Mouse (Mus musculus): ENCODE results near the gene 5031439G07Rik.
"Not testable (repeated sequence)": the region's sequence is repeated elsewhere in the genome, so short reads cannot be mapped to it uniquely, and the experiment has no call there.

The 5031439G07Rik gene

DNA sequence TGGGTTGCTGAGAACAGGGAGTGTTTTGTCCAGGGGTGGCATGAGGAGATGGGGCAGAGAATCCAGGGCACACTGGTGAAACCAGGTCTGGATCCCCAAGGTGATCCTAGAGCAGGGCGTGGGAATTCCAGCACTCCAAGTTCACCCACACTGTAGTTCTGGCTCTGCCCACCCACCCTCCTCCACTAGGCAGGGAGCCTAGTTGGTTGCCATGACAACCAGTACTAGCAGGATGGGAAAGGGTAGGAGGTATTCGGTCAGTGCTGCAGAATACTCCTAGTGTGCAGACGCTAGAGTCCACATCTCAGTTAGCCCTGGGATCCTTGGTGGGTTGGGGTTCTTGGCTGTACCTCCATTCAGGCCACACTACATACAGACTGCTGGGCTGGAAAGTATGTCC lies 30.5 kb downstream of the 5031439G07Rik start:
- peak in 1 of 2 experiments; percentile 76 for DNase-seq (ENCODE audit: low spot score in 2 of 2)

DNA sequence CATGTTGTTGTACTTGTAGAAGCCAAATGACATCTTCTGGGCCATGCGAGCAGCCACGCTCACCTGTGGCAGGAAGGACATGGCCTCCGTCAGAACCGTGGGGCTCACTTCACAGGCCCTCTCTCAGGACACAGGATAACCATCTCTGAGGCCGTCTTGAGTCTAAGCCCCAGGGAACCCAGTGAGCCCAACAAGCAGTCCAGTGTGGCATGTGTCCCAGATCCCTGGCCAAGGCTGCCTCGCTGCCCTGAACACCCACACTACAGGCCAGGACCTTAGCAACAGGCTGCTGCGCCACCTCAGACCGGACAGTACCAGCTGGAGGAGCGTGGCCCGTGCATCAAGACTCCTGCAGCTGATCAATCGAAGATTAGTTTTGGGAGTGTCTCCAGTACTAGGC lies 35.1 kb downstream of the 5031439G07Rik start:
- no peak for DNase-seq (ENCODE audit: low spot score in 2 of 2)

- DNase-seq (ENCODE audit: low spot score in 2 of 2): peak; percentile 68 to 75
These were observed 38.3 kb downstream of the 5031439G07Rik start for GRCm38 (mm10) chr15:84950053-84950452.

DNA sequence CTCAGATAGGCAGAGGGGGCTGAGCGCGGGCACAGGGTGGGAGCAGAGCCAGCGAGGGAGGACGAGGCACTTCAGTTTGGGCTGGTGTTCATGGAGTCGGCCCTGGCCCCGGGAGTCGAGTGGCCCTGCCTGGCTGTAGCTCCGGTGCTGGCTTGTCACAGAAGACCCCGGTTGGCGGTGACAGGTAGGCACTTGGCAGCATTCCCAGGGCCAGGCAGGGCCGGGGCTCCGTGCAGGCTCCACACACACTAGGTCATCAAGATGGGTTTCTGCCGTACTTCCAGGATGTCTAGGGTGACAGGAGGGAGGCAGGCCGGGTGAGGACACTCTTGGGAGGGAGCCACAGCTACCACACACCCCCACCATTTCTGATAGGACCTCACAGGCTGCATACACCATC lies 39.4 kb downstream of the 5031439G07Rik start:
- DNase-seq (ENCODE audit: low spot score in 2 of 2): no peak

GRCm38 (mm10) chr15:84944319-84944718 lies 44.0 kb downstream of the 5031439G07Rik start:
- no peak for DNase-seq (ENCODE audit: low spot score in 2 of 2)

DNA sequence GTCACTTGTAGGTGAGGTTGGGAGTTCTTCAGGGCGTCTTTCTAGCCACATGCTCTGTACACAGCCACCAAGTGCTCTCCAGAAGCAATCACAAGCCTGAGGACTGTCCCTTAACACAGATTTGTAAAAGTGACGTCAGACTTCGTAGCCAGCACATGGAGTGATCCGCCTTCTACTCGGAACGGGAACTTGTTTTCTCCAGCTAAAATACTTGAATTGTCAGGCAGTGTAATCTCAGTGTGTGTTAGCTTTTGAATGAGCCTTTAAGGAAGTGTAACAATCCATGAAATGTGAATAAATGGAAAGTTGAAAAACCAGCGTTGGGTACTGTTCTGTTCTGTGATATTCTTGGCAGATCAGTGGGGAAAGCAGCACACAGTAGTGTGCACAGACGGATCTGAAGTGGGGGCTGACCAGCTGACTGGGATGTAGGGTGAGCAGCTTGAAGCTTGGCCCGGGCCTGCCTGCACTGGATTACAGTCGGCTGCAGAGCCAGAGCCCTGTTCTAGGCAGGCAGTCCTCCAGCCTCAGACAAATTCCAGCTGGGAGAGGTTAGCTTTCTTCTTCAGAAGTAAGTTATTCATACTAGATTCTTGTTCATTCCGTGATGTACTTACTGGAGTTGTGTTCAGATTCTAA lies 45.6 kb downstream of the 5031439G07Rik start:
- DNase-seq (ENCODE audit: low spot score in 2 of 2): peak in 1 of 2 experiments; percentile 58

DNA sequence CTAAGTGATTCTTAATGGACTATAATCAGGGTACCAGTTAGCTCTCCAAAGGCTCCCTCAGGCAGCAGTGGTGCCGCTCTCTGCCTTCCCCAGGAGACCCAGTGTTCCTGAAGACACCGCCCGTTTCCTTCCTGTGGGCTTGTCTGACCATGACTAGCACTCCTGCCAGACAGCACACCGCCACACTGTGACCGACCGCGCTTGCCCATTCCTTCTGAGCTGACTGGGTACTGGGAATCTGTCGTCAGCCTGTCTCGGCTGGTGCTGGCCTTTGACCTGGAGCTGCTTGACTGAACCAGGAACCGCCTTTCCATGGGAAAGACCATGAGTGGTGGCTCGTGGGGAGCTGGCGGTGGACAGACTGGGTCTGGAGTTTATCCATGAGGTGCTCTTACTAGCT lies 48.2 kb downstream of the 5031439G07Rik start:
- DNase-seq (ENCODE audit: low spot score in 2 of 2): no peak

DNA sequence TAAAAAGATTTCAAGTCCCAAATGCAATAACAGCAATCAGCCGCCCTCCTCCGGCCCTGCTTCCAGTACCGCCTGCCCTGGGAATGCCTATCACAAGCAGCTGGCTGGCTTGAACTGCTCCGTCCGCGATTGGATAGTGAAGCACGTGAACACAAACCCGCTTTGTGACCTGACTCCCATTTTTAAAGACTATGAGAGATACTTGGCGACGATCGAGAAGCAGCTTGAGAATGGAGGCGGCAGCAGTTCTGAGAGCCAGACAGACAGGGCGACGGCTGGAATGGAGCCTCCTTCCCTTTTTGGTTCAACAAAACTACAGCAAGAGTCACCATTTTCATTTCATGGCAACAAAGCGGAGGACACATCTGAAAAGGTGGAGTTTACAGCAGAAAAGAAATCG lies 53.5 kb downstream of the 5031439G07Rik start:
- DNase-seq (ENCODE audit: low spot score in 2 of 2): peak in 1 of 2 experiments; percentile 68

DNA sequence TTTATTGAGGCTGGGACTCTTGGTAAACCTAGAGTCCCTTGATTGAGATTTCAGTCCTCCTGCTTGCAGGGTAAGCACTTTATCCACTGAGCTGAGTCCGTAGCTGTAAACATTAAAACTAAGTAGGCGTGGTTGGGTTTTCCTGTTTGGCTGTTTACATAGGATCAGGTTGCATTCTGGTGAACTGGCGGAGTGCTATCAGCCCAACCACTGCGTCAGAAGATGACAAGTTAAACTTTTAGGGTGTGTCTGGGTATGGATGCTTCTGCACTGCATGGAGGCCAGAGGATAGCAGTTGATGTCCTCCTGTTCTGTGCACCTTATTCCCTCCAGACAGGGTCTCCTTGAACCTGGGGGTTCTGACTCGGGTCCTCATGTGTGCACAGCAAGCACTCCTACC lies 56.0 kb downstream of the 5031439G07Rik start:
- no peak for DNase-seq (ENCODE audit: low spot score in 2 of 2)

DNA sequence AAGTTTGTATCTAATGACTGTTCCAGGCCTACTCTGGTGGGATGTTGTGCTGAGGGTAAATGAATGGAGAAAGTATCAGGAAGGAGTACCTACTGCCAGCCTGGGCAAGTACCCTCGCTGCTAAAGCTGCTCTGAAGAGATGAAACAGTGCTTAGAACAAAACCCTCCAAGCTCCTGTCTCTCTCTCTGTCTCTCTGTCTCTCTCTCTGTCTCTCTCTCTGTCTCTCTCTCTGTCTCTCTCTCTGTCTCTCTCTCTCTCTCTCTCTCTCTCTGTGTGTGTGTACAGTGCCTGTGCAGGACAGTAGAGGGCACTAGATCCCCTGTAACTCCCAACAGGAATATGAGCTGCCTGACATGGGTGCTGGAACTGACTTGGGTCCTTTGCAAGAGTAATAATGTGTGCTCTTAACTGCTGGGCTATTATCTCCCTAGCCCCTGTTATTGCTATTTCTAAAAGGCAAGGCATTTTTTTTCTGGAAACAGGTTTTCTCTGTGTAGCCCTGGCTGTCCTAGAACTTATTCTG lies 62.8 kb downstream of the 5031439G07Rik start:
- DNase-seq (ENCODE audit: low spot score in 2 of 2): no peak

- DNase-seq (ENCODE audit: low spot score in 2 of 2): no peak
These were observed 63.5 kb downstream of the 5031439G07Rik start for GRCm38 (mm10) chr15:84924781-84925315.

DNA sequence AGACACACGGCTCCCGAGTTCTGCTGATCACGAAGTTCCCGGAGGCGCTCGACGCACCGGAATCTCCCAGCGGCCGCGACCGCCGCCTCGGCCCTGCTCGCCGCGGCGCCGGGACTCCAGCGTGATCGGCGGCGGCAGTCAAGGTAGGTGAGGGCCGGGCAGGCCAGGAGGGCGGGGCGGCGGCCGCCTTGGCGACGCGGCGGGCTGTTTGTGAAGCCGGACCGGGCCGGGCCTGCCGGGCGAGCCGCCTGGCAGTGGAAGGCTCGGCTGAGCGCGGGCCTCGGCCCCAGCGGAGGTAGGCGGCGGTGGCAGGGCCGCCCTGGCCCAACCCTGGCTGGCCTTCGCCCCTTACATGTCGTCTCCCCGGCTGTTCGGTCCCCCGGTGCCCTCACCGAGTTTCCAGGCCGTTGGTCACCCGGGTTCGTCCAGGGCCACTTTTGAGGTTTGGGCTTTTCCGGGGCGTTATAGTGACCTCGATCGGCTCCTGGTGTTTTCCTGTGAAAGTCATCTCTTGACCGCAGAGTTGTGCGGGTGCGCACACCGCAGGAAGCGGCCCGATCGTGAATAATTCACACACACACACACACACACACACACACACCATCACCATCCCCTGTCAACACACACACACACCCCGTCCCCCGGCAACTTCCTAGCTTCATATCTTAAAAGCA lies 64.7 kb downstream of the 5031439G07Rik start:
- no peak for DNase-seq (ENCODE audit: low spot score in 2 of 2)

DNA sequence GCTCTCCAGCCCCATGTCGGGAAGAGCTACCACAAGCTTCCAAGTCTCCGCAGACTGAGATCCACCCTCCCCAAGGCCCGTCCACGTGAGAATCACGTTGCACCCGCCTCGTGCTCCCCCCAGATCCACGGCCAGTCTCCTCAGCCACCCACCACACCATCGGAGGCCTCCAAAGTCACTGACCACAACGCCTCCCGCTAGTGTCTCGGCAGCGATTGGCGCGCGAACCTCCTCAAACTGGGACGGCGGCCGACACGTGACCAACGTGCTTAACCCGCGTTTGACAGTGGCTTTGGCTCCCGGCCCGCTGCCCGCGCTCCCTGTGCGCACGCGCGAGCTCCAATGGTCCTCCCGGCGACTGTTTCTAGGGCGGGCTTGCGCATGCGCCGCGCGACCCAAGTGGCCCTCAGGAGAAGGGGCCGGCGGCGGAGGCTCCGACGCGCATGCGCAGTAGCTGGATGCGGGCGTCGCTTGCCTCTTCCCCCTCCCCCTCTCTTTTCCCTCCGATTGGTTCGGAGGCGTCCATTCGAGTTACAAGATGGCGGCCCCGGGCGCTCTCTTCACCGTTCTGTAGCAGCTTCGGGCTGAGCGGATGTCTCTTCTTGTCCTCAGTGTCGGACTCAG lies 65.4 kb downstream of the 5031439G07Rik start, which contains the start of gene Nup50:
TSS of gene Nup50 (plus strand) at position 528 of the 624 bp plus-strand sequence.
- DNase-seq (ENCODE audit: low spot score in 2 of 2): peak; percentile 97 to 100

DNA sequence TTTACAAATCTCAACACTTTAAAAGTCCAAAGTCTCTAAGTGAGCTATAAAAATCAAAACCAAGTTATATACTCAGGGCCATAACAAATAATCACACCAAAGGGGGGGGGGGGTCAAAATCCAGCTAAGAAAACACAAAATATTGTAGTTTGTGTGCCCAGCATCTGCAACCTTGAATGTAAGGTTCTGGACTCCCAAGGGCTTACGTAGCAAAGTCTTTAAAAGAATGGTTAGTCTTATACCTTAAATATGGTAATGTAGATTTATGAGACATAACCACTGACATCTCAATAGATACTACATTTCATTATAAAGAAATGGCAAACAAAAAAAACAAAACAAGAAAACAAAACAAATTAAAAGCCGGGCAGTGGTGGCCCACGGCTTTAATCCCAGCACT lies 68.4 kb downstream of the 5031439G07Rik start, which contains the start of gene Gm29666:
TSS of gene Gm29666 (minus strand) at position 101 of the 400 bp plus-strand sequence.
- DNase-seq (ENCODE audit: low spot score in 2 of 2): no peak

DNA sequence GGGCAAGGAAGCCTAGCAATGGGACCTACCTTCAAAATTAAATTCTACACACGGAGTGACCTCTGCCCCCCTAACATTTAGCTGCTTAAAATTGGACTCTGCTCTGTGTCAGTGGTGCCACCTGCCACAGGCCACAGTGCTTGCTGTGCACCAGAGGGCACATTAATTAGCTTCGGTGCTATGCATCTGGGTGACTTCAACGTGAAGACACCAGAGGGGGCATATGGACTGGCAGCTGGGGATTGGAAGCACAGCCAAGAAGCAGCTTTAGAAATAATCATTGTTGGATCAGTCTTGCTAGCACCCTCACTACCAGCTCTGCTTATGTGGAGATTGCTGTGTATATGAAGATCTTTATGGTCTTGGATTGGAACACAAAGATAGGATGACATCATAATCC lies 75.2 kb downstream of the 5031439G07Rik start:
- no peak for DNase-seq (ENCODE audit: low spot score in 2 of 2)

GRCm38 (mm10) chr15:84903843-84904385 lies 84.4 kb downstream of the 5031439G07Rik start:
- no peak for DNase-seq (ENCODE audit: low spot score in 2 of 2)

DNA sequence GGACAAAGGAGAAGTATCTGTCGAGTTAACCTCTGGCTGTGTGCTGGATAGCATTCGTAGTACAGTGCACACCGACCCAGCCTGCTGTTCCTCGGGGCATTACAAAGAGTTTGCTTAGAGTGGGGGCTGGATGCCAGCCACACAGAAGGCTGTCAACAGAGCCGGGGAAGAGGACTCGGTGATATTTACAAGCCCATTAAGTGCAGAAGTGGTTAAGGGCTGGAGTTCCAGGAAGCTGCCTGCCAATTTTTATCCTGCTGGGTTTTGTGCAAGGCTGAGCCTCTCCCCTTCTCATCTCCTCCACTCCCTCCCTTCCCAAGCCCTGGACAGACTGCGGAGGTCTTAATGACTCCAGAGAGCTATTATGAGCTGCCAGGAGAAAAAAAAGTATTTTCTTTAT lies 90.3 kb downstream of the 5031439G07Rik start:
- DNase-seq (ENCODE audit: low spot score in 2 of 2): no peak

DNA sequence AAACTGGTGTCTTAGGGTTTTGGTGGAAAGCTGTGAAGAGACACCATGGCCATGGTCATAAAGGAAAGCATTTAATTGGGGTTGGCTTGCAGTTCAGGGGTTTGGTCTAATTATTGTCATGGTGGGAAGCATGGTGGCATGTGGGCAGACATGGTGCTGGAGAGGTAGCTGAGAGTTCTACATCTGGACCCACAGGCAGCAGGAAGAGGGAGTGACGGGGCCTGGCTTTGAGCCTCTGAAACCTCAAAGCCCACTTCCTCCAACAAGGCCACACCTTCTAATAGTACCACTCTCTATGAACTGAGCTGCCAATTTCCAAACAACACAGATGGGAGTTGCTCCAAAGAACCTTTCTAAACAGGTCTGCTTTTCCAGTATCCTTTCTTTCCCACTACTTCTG lies 91.7 kb downstream of the 5031439G07Rik start:
- no peak for DNase-seq (ENCODE audit: low spot score in 2 of 2)

DNA sequence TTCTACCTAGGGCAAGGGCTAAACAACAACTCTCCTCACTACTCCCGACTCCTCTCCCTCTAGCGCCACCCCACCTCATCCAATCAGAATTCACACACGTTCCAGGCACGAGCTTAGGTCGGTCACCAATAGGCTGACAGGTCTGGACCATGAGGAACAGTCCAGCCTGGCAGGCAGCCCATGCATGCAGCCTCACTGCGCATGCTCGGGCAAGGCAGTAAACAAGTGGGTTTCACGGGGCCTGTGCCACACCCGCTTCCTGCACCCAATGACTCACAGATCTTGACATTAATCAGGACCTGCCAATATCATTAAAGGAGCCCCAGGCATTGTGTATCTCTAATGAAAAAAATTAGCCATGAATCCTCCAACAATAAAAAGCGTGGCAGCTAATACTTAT lies 92.1 kb downstream of the 5031439G07Rik start:
- DNase-seq (ENCODE audit: low spot score in 2 of 2): not testable (repeated sequence)

Measured in left cerebral cortex, adult 9 months (tissue).